Mouse (Mus musculus) limb, embryonic 13.5 days (tissue): ENCODE data around the gene Dexi. TPM values are rescaled to one million over a fixed set of nuclear protein-coding genes. Genes with fewer than 3 reads are reported as not detected.

Experiments used
- ATAC-seq: fragments of 200-750 bp; cut with Nextera tagmentation; 2 replicates; pipeline ENCODE4 v1.8.0; 2017; ENCODE audit warnings: low read depth, moderate number of reproducible peaks, moderate TSS enrichment; ENCODE audit not compliant: low FRiP score
- H3K27ac ChIP-seq: fragments of 300-500 bp; sonication (generic); 2 replicates; pipeline ENCODE4 v1.5.1; 2015; ENCODE audit warnings: inconsistent platforms, mild to moderate bottlenecking, moderate library complexity
- H3K27me3 ChIP-seq: fragments of 300-500 bp; sonication (generic); 2 replicates; pipeline ENCODE4 v1.6.1; 2015; ENCODE audit warnings: mild to moderate bottlenecking, inconsistent platforms
- H3K36me3 ChIP-seq: fragments of 300-500 bp; sonication (generic); 2 replicates; pipeline ENCODE4 v1.6.1; 2015; ENCODE audit warnings: inconsistent platforms, mild to moderate bottlenecking, moderate library complexity
- H3K4me1 ChIP-seq: fragments of 300-500 bp; sonication (generic); 2 replicates; pipeline ENCODE4 v1.6.1; 2015; ENCODE audit warnings: inconsistent platforms
- H3K4me2 ChIP-seq: fragments of 300-500 bp; sonication (generic); replicated peaks from 2 replicates; pipeline ENCODE4 v1.6.1; 2015; ENCODE audit warnings: inconsistent platforms, mild to moderate bottlenecking, moderate library complexity
- H3K4me3 ChIP-seq: fragments of 300-500 bp; sonication (generic); 2 replicates; pipeline ENCODE4 v1.5.1; 2015; ENCODE audit warnings: moderate library complexity, mild to moderate bottlenecking, inconsistent platforms
- H3K9ac ChIP-seq: fragments of 300-500 bp; sonication (generic); 2 replicates; pipeline ENCODE4 v1.6.1; 2015; ENCODE audit warnings: mild to moderate bottlenecking, inconsistent platforms
- H3K9me3 ChIP-seq: fragments of 300-500 bp; sonication (generic); 2 replicates; pipeline ENCODE4 v1.6.1; 2016; ENCODE audit warnings: inconsistent platforms
- WGBS: fragments of 180-500 bp; shearing (Covaris S2); methylation state at CpG from one replicate; pipeline ENCODE4 v1.1.7; 2015; 5-methylcytosine and 5-hydroxymethylcytosine counted together
- polyA plus RNA-seq: library from polyadenylated mRNA; unstranded; fragments of >200 nt; fragmentation: Nextera tagmentation; extraction: Ambion mirVana; gene quantifications from 2 replicates; pipeline ENCODE4 v1.2.1, GENCODE M21; 2015

Dexi gene
- polyA plus RNA-seq, 1 experiment from 2014 or later = 23.5 TPM

GRCm38 (mm10) chr16:10490503-10491150 is 52.2 kb downstream of the Dexi start:
- no peak overlapping the region for H3K4me3 ChIP-seq
- peaks cover 34% of the 10 kb centered on the region for H3K27me3 ChIP-seq
- H3K36me3 ChIP-seq = no peaks in the 10 kb centered on the region
- H3K9me3 ChIP-seq = no peaks in the 10 kb centered on the region
- no peak overlapping the region for H3K9ac ChIP-seq
- no peak overlapping the region for H3K27ac ChIP-seq
- H3K4me2 ChIP-seq = no peak overlapping the region
- 78% methylated on average over 18 of the region's 18 CpGs for WGBS
- no peak for ATAC-seq
- peaks cover 9% of the 10 kb centered on the region; the same call in 1 of the 2 replicates for H3K4me1 ChIP-seq

GRCm38 (mm10) chr16:10489904-10490457 is 52.9 kb downstream of the Dexi start:
- peaks cover 34% of the 10 kb centered on the region for H3K27me3 ChIP-seq
- H3K27ac ChIP-seq = no peak overlapping the region
- WGBS = 24% methylated on average over 14 of the region's 14 CpGs
- H3K4me1 ChIP-seq = peaks cover 9% of the 10 kb centered on the region; the same call in 1 of the 2 replicates
- H3K9ac ChIP-seq = 0 out of 2 replicates have a peak overlapping the region, but pooled peaks have one; percentile 26
- ATAC-seq = no peak
- no peaks in the 10 kb centered on the region for H3K36me3 ChIP-seq
- peak overlapping the region; percentile 21 for H3K4me3 ChIP-seq
- peak overlapping the region; percentile 50 for H3K4me2 ChIP-seq
- no peaks in the 10 kb centered on the region for H3K9me3 ChIP-seq

- 5% methylated on average over 9 of the region's 9 CpGs for WGBS
- Histone ChIP-seq H3K27ac (no peak overlapping the region), H3K9ac (0 out of 2 replicates have a peak overlapping the region, but pooled peaks have one; percentile 26), H3K36me3 (no peaks in the 10 kb centered on the region), H3K4me3 (peak overlapping the region; percentile 21), H3K9me3 (no peaks in the 10 kb centered on the region), H3K4me1 (peaks cover 9% of the 10 kb centered on the region; the same call in 1 of the 2 replicates), H3K4me2 (peak overlapping the region; percentile 50), H3K27me3 (peaks cover 34% of the 10 kb centered on the region)
- no peak for ATAC-seq
Measured at GRCm38 (mm10) chr16:10489483-10489882, 53.4 kb downstream of the Dexi start.

GRCm38 (mm10) chr16:10488769-10489481 is 53.9 kb downstream of the Dexi start:
- no peak overlapping the region for H3K4me3 ChIP-seq
- H3K36me3 ChIP-seq = no peaks in the 10 kb centered on the region
- 82% methylated on average over 7 of the region's 7 CpGs for whole genome bisulfite sequencing
- no peaks in the 10 kb centered on the region for H3K9me3 ChIP-seq
- H3K27ac ChIP-seq = no peak overlapping the region
- ATAC-seq = no peak
- H3K4me1 ChIP-seq = peaks cover 9% of the 10 kb centered on the region; the same call in 1 of the 2 replicates
- H3K4me2 ChIP-seq = peak overlapping the region; percentile 50; the same call in 1 of the 2 replicates
- H3K9ac ChIP-seq = no peak overlapping the region
- peaks cover 34% of the 10 kb centered on the region for H3K27me3 ChIP-seq

GRCm38 (mm10) chr16:10487895-10488493 is 54.9 kb downstream of the Dexi start:
- 87% methylated on average over 8 of the region's 8 CpGs for WGBS

GRCm38 (mm10) chr16:10486993-10487392 is 55.9 kb downstream of the Dexi start:
- H3K4me2 ChIP-seq = no peak overlapping the region
- no peak overlapping the region for H3K4me3 ChIP-seq
- peaks cover 34% of the 10 kb centered on the region for H3K27me3 ChIP-seq
- no peaks in the 10 kb centered on the region for H3K36me3 ChIP-seq
- H3K4me1 ChIP-seq = peaks cover 9% of the 10 kb centered on the region; the same call in 1 of the 2 replicates
- H3K9me3 ChIP-seq = no peaks in the 10 kb centered on the region
- 53% methylated on average over 3 of the region's 3 CpGs for whole genome bisulfite sequencing
- no peak overlapping the region for H3K27ac ChIP-seq
- ATAC-seq = no peak
- no peak overlapping the region for H3K9ac ChIP-seq

More at GRCm38 (mm10) chr16:10487895-10488493, 54.9 kb downstream of the Dexi start:
- H3K4me3 ChIP-seq = no peak overlapping the region
- H3K4me1 ChIP-seq = peaks cover 9% of the 10 kb centered on the region; the same call in 1 of the 2 replicates
- no peaks in the 10 kb centered on the region for H3K36me3 ChIP-seq
- H3K9ac ChIP-seq = no peak overlapping the region
- H3K9me3 ChIP-seq = no peaks in the 10 kb centered on the region
- peaks cover 34% of the 10 kb centered on the region for H3K27me3 ChIP-seq
- no peak for ATAC-seq
- H3K4me2 ChIP-seq = no peak overlapping the region
- H3K27ac ChIP-seq = no peak overlapping the region

- Histone ChIP-seq H3K9me3 (no peaks in the 10 kb centered on the region; the same call in 1 of the 2 replicates), H3K9ac (no peak overlapping the region), H3K4me2 (no peak overlapping the region), H3K27me3 (no peaks in the 10 kb centered on the region), H3K27ac (no peak overlapping the region), H3K4me3 (no peak overlapping the region), H3K4me1 (no peaks in the 10 kb centered on the region), H3K36me3 (no peaks in the 10 kb centered on the region)
- 62% methylated on average over 4 of the region's 4 CpGs for WGBS
- no peak for ATAC-seq
Measured at GRCm38 (mm10) chr16:10482343-10482742, 60.5 kb downstream of the Dexi start.

- no peaks in the 10 kb centered on the region for H3K36me3 ChIP-seq
- H3K4me3 ChIP-seq = no peak within 1 kb of the TSS
- no peaks in the 10 kb centered on the region for H3K27me3 ChIP-seq
- H3K4me2 ChIP-seq = no peak within 1 kb of the TSS
- ATAC-seq = no peak
- H3K4me1 ChIP-seq = no peaks in the 10 kb centered on the region
- H3K9ac ChIP-seq = no peak within 1 kb of the TSS
- 74% methylated on average over 5 of the region's 5 CpGs for WGBS
- H3K9me3 ChIP-seq = no peaks in the 10 kb centered on the region; the same call in 1 of the 2 replicates
- no peak within 1 kb of the TSS for H3K27ac ChIP-seq
Measured at GRCm38 (mm10) chr16:10479857-10480256, 63.0 kb downstream of the Dexi start, which contains the start of gene Ciita. Ciita (plus strand) TSS chr16:10480059.

GRCm38 (mm10) chr16:10475919-10476318 is 66.9 kb downstream of the Dexi start:
- no peak overlapping the region for H3K4me2 ChIP-seq
- no peak for ATAC-seq
- no peak overlapping the region for H3K27ac ChIP-seq
- no peaks in the 10 kb centered on the region; the same call in 1 of the 2 replicates for H3K9me3 ChIP-seq
- H3K27me3 ChIP-seq = no peaks in the 10 kb centered on the region
- H3K4me1 ChIP-seq = no peaks in the 10 kb centered on the region
- no peaks in the 10 kb centered on the region for H3K36me3 ChIP-seq
- H3K9ac ChIP-seq = no peak overlapping the region
- H3K4me3 ChIP-seq = no peak overlapping the region
- WGBS = 70% methylated on average over 2 of the region's 2 CpGs

- no peaks in the 10 kb centered on the region for H3K27me3 ChIP-seq
- H3K9me3 ChIP-seq = no peaks in the 10 kb centered on the region; the same call in 1 of the 2 replicates
- ATAC-seq = no peak
- H3K9ac ChIP-seq = no peak overlapping the region
- no peak overlapping the region for H3K4me2 ChIP-seq
- no peaks in the 10 kb centered on the region for H3K36me3 ChIP-seq
- WGBS = 70% methylated on average over 3 of the region's 3 CpGs
- H3K4me1 ChIP-seq = no peaks in the 10 kb centered on the region
- no peak overlapping the region for H3K4me3 ChIP-seq
- no peak overlapping the region for H3K27ac ChIP-seq
Measured at GRCm38 (mm10) chr16:10474956-10475355, 67.9 kb downstream of the Dexi start.

GRCm38 (mm10) chr16:10471950-10472349 is 70.9 kb downstream of the Dexi start:
- Histone ChIP-seq H3K27me3 (no peaks in the 10 kb centered on the region), H3K9me3 (no peaks in the 10 kb centered on the region), H3K36me3 (no peaks in the 10 kb centered on the region), H3K4me1 (no peaks in the 10 kb centered on the region), H3K4me3 (no peak overlapping the region), H3K27ac (no peak overlapping the region), H3K9ac (no peak overlapping the region), H3K4me2 (no peak overlapping the region)
- WGBS = 93% methylated on average over 3 of the region's 3 CpGs
- no peak for ATAC-seq

- ATAC-seq = no peak
- 82% methylated on average over 1 of the region's 1 CpGs for WGBS
- Histone ChIP-seq H3K4me1 (0 out of 2 replicates have a peak, but pooled peaks cover 6% of the 10 kb centered on the region), H3K27me3 (no peaks in the 10 kb centered on the region), H3K36me3 (no peaks in the 10 kb centered on the region), H3K9ac (no peak overlapping the region), H3K27ac (no peak overlapping the region), H3K4me3 (no peak overlapping the region), H3K4me2 (no peak overlapping the region), H3K9me3 (no peaks in the 10 kb centered on the region)
Measured at GRCm38 (mm10) chr16:10468201-10468600, 74.7 kb downstream of the Dexi start.
